Mouse (Mus musculus) lung, embryonic 15.5 days (tissue): Measurements from ENCODE around the gene Nab2. TPM values are rescaled to one million over a fixed set of nuclear protein-coding genes. Genes with fewer than 3 reads are reported as not detected.

Experiments used
- ATAC-seq: fragments of 200-750 bp; cut with Nextera tagmentation; 2 replicates; pipeline ENCODE4 v1.8.0; 2017; ENCODE audit warnings: moderate number of reproducible peaks, borderline replicate concordance; ENCODE audit not compliant: low FRiP score, low TSS enrichment; ENCODE audit errors: extremely low read depth
- H3K27ac ChIP-seq: fragments of 300-500 bp; sonication (generic); 2 replicates; pipeline ENCODE4 v1.5.1; 2015; ENCODE audit warnings: moderate library complexity, mild to moderate bottlenecking, inconsistent platforms
- H3K27me3 ChIP-seq: fragments of 300-500 bp; sonication (generic); 2 replicates; pipeline ENCODE4 v1.6.1; 2015; ENCODE audit warnings: inconsistent platforms
- H3K36me3 ChIP-seq: fragments of 300-500 bp; sonication (generic); 2 replicates; pipeline ENCODE4 v1.6.1; 2015; ENCODE audit warnings: inconsistent platforms
- H3K4me1 ChIP-seq: fragments of 300-500 bp; sonication (generic); 2 replicates; pipeline ENCODE4 v1.6.1; 2015; ENCODE audit warnings: inconsistent platforms
- H3K4me2 ChIP-seq: fragments of 300-500 bp; sonication (generic); 2 replicates; pipeline ENCODE4 v1.6.1; 2015; ENCODE audit warnings: inconsistent platforms, mild to moderate bottlenecking, moderate library complexity
- H3K4me3 ChIP-seq: fragments of 300-500 bp; sonication (generic); 2 replicates; pipeline ENCODE4 v1.5.1; 2015; ENCODE audit warnings: mild to moderate bottlenecking, inconsistent platforms
- H3K9ac ChIP-seq: fragments of 300-500 bp; sonication (generic); 2 replicates; pipeline ENCODE4 v1.6.1; 2015; ENCODE audit warnings: inconsistent platforms
- H3K9me3 ChIP-seq: fragments of 300-500 bp; sonication (generic); 2 replicates; pipeline ENCODE4 v1.6.1; 2016; ENCODE audit warnings: inconsistent platforms
- WGBS: fragments of 180-500 bp; shearing (Covaris S2); methylation state at CpG from one replicate; pipeline ENCODE4 v1.1.7; 2015; 5-methylcytosine and 5-hydroxymethylcytosine counted together
- polyA plus RNA-seq: library from polyadenylated mRNA; unstranded; fragments of >200 nt; fragmentation: Nextera tagmentation; extraction: Ambion mirVana; gene quantifications from 2 replicates; pipeline ENCODE4 v1.2.1, GENCODE M21; 2015

The Nab2 gene
- polyA plus RNA-seq = 14.2 and 15.4 TPM in 2 replicates

- Histone ChIP-seq H3K27ac (peak within 1 kb of the TSS; percentile 100), H3K9me3 (no peaks in the 10 kb centered on the region), H3K27me3 (no peaks in the 10 kb centered on the region), H3K4me2 (peak within 1 kb of the TSS; percentile 81), H3K4me1 (peaks cover 44% of the 10 kb centered on the region), H3K4me3 (peak within 1 kb of the TSS; percentile 75), H3K36me3 (peaks cover 11% of the 10 kb centered on the region), H3K9ac (peak within 1 kb of the TSS; percentile 88)
- WGBS = under 1% methylated on average over 39 of the region's 40 CpGs
- peak; percentile 65 for ATAC-seq
Measured at GRCm38 (mm10) chr10:127668093-127669050, at the start of gene Nab2. TSS of gene Nab2 (minus strand) at chr10:127668568.

- Histone ChIP-seq H3K36me3 (no peaks in the 10 kb centered on the region), H3K27me3 (no peaks in the 10 kb centered on the region), H3K4me1 (0 out of 2 replicates have a peak, but pooled peaks cover 2% of the 10 kb centered on the region), H3K4me3 (no peak overlapping the region), H3K27ac (no peak overlapping the region), H3K9me3 (no peaks in the 10 kb centered on the region), H3K9ac (no peak overlapping the region), H3K4me2 (no peak overlapping the region)
- 69% methylated on average over 6 of the region's 6 CpGs for WGBS
- ATAC-seq = no peak
Measured at GRCm38 (mm10) chr10:127712736-127713135, 44.4 kb upstream of the Nab2 start.

- Histone ChIP-seq H3K36me3 (no peaks in the 10 kb centered on the region), H3K4me1 (peaks cover 7% of the 10 kb centered on the region; the same call in 1 of the 2 replicates), H3K4me3 (no peak overlapping the region), H3K9me3 (no peaks in the 10 kb centered on the region), H3K4me2 (no peak overlapping the region), H3K27me3 (no peaks in the 10 kb centered on the region), H3K27ac (no peak overlapping the region), H3K9ac (no peak overlapping the region)
- 58% methylated on average over 13 of the region's 13 CpGs for WGBS
- ATAC-seq = no peak
Measured at GRCm38 (mm10) chr10:127710331-127710730, 42.0 kb upstream of the Nab2 start.

- Histone ChIP-seq H3K4me1 (peaks cover 11% of the 10 kb centered on the region; the same call in 1 of the 2 replicates), H3K27ac (no peak overlapping the region), H3K9me3 (no peaks in the 10 kb centered on the region), H3K4me2 (no peak overlapping the region), H3K4me3 (no peak overlapping the region), H3K36me3 (no peaks in the 10 kb centered on the region), H3K9ac (no peak overlapping the region), H3K27me3 (no peaks in the 10 kb centered on the region)
- 78% methylated on average over 3 of the region's 3 CpGs for WGBS
- ATAC-seq = no peak
Measured at GRCm38 (mm10) chr10:127708850-127709370, 40.5 kb upstream of the Nab2 start.

GRCm38 (mm10) chr10:127707721-127708120 is 39.4 kb upstream of the Nab2 start:
- Histone ChIP-seq H3K36me3 (no peaks in the 10 kb centered on the region), H3K9me3 (no peaks in the 10 kb centered on the region), H3K4me3 (no peak overlapping the region), H3K4me1 (peaks cover 11% of the 10 kb centered on the region; the same call in 1 of the 2 replicates), H3K27me3 (no peaks in the 10 kb centered on the region), H3K27ac (no peak overlapping the region), H3K9ac (no peak overlapping the region), H3K4me2 (no peak overlapping the region)
- ATAC-seq = no peak
- 56% methylated on average over 7 of the region's 7 CpGs for WGBS

- Histone ChIP-seq H3K4me3 (no peak overlapping the region), H3K36me3 (no peaks in the 10 kb centered on the region), H3K4me2 (no peak overlapping the region), H3K4me1 (peaks cover 11% of the 10 kb centered on the region; the same call in 1 of the 2 replicates), H3K27me3 (no peaks in the 10 kb centered on the region), H3K9me3 (no peaks in the 10 kb centered on the region), H3K27ac (no peak overlapping the region), H3K9ac (no peak overlapping the region)
- no peak for ATAC-seq
- 89% methylated on average over 4 of the region's 4 CpGs for WGBS
Measured at GRCm38 (mm10) chr10:127705783-127706182, 37.4 kb upstream of the Nab2 start.

GRCm38 (mm10) chr10:127704766-127705220 is 36.4 kb upstream of the Nab2 start, which contains the start of gene Myo1a:
TSS of gene Myo1a (plus strand) at chr10:127705170.
- Histone ChIP-seq H3K36me3 (no peaks in the 10 kb centered on the region), H3K4me3 (no peak within 1 kb of the TSS), H3K4me1 (peaks cover 11% of the 10 kb centered on the region; the same call in 1 of the 2 replicates), H3K4me2 (no peak within 1 kb of the TSS), H3K9me3 (no peaks in the 10 kb centered on the region), H3K9ac (no peak within 1 kb of the TSS), H3K27me3 (no peaks in the 10 kb centered on the region), H3K27ac (no peak within 1 kb of the TSS)
- 53% methylated on average over 2 of the region's 2 CpGs for WGBS
- no peak for ATAC-seq

GRCm38 (mm10) chr10:127704293-127704692 is 35.9 kb upstream of the Nab2 start:
- Histone ChIP-seq H3K27me3 (no peaks in the 10 kb centered on the region), H3K36me3 (peaks cover under 1% of the 10 kb centered on the region; the same call in 1 of the 2 replicates), H3K9me3 (no peaks in the 10 kb centered on the region), H3K4me1 (peaks cover 11% of the 10 kb centered on the region; the same call in 1 of the 2 replicates), H3K4me2 (no peak overlapping the region), H3K27ac (no peak overlapping the region), H3K4me3 (no peak overlapping the region), H3K9ac (no peak overlapping the region)
- ATAC-seq = no peak
- 44% methylated on average over 2 of the region's 2 CpGs for WGBS

GRCm38 (mm10) chr10:127703299-127703698 is 34.9 kb upstream of the Nab2 start:
- 34% methylated on average over 4 of the region's 4 CpGs for WGBS
- H3K27ac ChIP-seq = no peak overlapping the region
- no peak for ATAC-seq
- no peaks in the 10 kb centered on the region for H3K9me3 ChIP-seq
- H3K36me3 ChIP-seq = peaks cover 7% of the 10 kb centered on the region; the same call in 1 of the 2 replicates
- no peak overlapping the region for H3K9ac ChIP-seq
- no peak overlapping the region for H3K4me2 ChIP-seq
- H3K27me3 ChIP-seq = no peaks in the 10 kb centered on the region
- H3K4me3 ChIP-seq = no peak overlapping the region
- peaks cover 11% of the 10 kb centered on the region; the same call in 1 of the 2 replicates for H3K4me1 ChIP-seq

- no peak for ATAC-seq
- WGBS = 91% methylated on average over 7 of the region's 7 CpGs
- Histone ChIP-seq H3K4me3 (no peak overlapping the region), H3K36me3 (peaks cover 29% of the 10 kb centered on the region; the same call in 1 of the 2 replicates), H3K4me1 (no peaks in the 10 kb centered on the region), H3K27me3 (no peaks in the 10 kb centered on the region), H3K9ac (no peak overlapping the region), H3K27ac (no peak overlapping the region), H3K9me3 (no peaks in the 10 kb centered on the region), H3K4me2 (no peak overlapping the region)
Measured at GRCm38 (mm10) chr10:127698966-127699365, 30.6 kb upstream of the Nab2 start.

- WGBS = 90% methylated on average over 7 of the region's 7 CpGs
- ATAC-seq = no peak
Measured at GRCm38 (mm10) chr10:127695775-127696174, 27.4 kb upstream of the Nab2 start.

GRCm38 (mm10) chr10:127694636-127695035 is 26.3 kb upstream of the Nab2 start:
- Histone ChIP-seq H3K4me2 (no peak overlapping the region), H3K4me3 (no peak overlapping the region), H3K9ac (no peak overlapping the region), H3K27me3 (no peaks in the 10 kb centered on the region), H3K27ac (no peak overlapping the region), H3K36me3 (peaks cover 46% of the 10 kb centered on the region), H3K9me3 (no peaks in the 10 kb centered on the region), H3K4me1 (no peaks in the 10 kb centered on the region)
- ATAC-seq = no peak
- 54% methylated on average over 2 of the region's 2 CpGs for WGBS

More at GRCm38 (mm10) chr10:127695775-127696174, 27.4 kb upstream of the Nab2 start:
- Histone ChIP-seq H3K36me3 (peaks cover 42% of the 10 kb centered on the region), H3K4me2 (no peak overlapping the region), H3K27me3 (no peaks in the 10 kb centered on the region), H3K4me3 (no peak overlapping the region), H3K4me1 (no peaks in the 10 kb centered on the region), H3K9ac (no peak overlapping the region), H3K9me3 (no peaks in the 10 kb centered on the region), H3K27ac (no peak overlapping the region)
